Mouse (Mus musculus) heart, adult 18-20 months (tissue): Measurements from ENCODE around the gene Galm. TPM values are rescaled to one million over a fixed set of nuclear protein-coding genes. Genes with fewer than 3 reads are reported as not detected.
A peak's percentile ranks its signal among the peaks of the same experiment; 100 is the strongest.

Source experiments
- DNase-seq, 2 experiments: peaks; one replicate each; pipeline ENCODE4 v3.0.0; 2021 to 2022; ENCODE audit warnings: mixed read lengths in 1 of 2
- long read RNA-seq, 2 experiments: library from polyadenylated mRNA; stranded (forward); transcript quantifications; one replicate each; pipeline ENCODE4 v2.0.0; 2021
- total RNA-seq, 2 experiments: library from RNA; stranded (reverse); gene quantifications; 2 replicates each; pipeline ENCODE4 v1.2.3; 2021

Gene Galm
- total RNA-seq, result 10 to 100 TPM; 20.0 to 20.8 TPM
- long read RNA-seq, experiment 1, transcript Galm-201 (7 exons, 2,314 nt), result major isoform, 19 of 25 reads
- long read RNA-seq, experiment 1, partial matches to known transcripts, result 1 of 25 reads
- long read RNA-seq, experiment 1, other reads (novel, unspliced or antisense), result 5 of 25 reads
- long read RNA-seq, experiment 2, transcript Galm-201 (7 exons, 2,314 nt), result major isoform, 9 of 10 reads
- long read RNA-seq, experiment 2, partial matches to known transcripts, result 0 of 10 reads
- long read RNA-seq, experiment 2, other reads (novel, unspliced or antisense), result 1 of 10 reads

GRCm38 (mm10) chr17:80127331-80128251 is at the start of gene Galm:
Gene Galm (plus strand): TSS chr17:80127471.
- peak; percentile 81 to 89 for DNase-seq

GRCm38 (mm10) chr17:80078726-80079125 is 48.5 kb upstream of the Galm start:
- DNase-seq, result no peak

GRCm38 (mm10) chr17:80083223-80083622 is 44.0 kb upstream of the Galm start:
- DNase-seq, result no peak

GRCm38 (mm10) chr17:80084424-80084823 is 42.8 kb upstream of the Galm start:
- peak; percentile 5 to 12 for DNase-seq

GRCm38 (mm10) chr17:80086591-80086990 is 40.7 kb upstream of the Galm start:
- DNase-seq, result no peak

- no peak for DNase-seq
Measured at GRCm38 (mm10) chr17:80088168-80088567, 39.1 kb upstream of the Galm start.

GRCm38 (mm10) chr17:80090551-80090950 is 36.7 kb upstream of the Galm start:
- DNase-seq, result peak; percentile 15 to 39

DNA sequence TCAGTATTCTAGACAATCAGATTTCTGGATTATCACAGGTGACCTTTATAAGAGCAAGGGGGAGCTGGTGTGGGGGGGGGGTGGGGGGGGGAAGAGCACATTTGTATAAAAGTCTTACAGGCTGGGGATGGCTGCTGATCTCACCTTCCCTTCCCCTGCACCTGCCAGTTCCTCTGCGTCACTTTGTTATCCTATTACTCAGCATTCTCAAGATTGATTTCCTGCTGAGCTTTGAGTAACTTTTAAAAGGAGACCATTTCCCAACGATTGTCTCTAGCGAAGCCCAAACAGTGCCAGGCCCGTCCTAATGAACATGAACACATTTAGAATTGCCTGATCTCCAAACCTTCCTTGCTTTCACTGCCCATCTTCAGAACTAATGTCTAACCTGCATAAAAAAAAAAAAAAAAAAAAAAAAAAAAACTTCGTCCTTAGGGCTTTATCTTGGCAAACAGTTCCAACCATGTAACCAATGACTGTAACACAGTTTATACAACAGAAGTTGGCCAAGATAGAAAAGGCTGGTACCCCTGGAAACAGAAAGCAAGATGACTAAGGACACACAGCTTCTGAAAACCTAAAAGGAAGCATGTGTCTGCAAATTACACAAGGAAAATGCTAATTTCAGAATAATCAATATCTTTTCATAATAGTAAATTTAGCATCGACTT is 35.3 kb upstream of the Galm start:
- DNase-seq, result no peak

GRCm38 (mm10) chr17:80095254-80095899 is 31.9 kb upstream of the Galm start:
- DNase-seq, result no peak

GRCm38 (mm10) chr17:80096043-80096719 is 31.1 kb upstream of the Galm start:
- peak; percentile 47 to 55 for DNase-seq

DNA sequence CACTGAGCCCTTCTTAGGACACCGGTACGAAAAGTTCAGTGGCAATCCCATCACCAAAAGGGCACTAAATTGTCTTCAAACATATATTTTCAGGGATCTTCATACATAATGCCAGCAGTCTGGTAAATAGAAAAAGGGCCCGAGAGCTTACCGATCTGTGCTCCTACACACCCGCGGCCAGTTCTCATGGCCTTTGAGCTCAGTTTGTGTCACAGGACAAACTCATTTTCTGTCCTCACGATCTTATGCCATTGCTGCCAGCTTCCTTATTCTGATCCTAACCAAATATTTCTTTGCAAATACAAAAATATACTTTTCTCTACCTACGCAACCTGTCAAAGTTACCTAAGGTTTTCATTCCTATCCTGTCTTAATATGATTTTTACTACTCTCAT is 30.6 kb upstream of the Galm start:
- no peak for DNase-seq

- DNase-seq, result no peak
Measured at GRCm38 (mm10) chr17:80097221-80097620, 30.1 kb upstream of the Galm start.

DNA sequence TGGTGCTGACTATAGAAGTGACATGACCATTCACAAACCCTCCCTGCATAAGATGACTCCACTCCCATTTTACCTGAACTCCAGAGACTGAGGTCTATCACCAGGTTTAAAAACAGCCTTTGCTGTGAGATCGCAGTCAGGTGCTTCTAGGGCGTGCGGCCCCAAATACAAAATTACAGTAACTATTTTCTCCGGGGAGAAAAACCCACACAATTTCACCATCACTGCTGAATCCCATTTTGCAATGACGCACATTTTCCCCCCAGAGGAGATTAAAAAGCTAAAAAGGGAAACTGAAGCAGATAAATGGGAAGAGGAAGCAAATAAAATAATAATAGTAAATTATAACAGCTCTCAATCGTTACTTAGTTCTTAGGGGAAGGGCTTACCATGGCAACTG is 27.4 kb upstream of the Galm start:
- DNase-seq, result no peak

DNA sequence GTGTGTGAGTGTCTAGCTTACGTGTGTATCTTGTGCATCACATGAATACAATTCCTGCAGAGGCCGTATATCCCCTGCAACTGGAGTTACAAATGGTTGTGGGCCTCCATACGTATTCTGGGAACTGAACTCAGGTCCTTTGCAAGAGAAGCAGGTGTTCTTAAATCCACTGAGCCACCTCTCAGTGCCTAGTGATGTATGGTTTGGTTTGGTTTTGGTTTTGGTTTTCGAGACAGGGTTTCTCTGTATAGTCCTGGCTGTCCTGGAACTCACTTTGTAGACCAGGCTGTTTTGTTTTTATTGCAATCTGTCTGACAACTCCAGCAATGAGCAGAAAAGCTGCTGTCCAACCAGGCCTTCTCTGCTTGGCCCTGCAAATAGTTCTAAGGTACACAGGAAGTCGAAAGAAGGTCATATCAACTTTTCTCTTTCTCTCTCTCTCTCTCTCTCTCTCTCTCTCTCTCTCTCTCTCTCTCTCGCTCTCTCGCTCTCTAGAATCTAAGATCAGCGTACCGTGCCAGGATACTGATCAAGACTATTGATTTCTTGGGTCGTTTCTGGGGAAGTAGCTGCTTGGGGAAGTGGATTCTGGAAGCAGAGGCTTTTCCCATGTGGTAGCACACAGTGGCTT is 21.8 kb upstream of the Galm start:
- DNase-seq, result no peak

DNA sequence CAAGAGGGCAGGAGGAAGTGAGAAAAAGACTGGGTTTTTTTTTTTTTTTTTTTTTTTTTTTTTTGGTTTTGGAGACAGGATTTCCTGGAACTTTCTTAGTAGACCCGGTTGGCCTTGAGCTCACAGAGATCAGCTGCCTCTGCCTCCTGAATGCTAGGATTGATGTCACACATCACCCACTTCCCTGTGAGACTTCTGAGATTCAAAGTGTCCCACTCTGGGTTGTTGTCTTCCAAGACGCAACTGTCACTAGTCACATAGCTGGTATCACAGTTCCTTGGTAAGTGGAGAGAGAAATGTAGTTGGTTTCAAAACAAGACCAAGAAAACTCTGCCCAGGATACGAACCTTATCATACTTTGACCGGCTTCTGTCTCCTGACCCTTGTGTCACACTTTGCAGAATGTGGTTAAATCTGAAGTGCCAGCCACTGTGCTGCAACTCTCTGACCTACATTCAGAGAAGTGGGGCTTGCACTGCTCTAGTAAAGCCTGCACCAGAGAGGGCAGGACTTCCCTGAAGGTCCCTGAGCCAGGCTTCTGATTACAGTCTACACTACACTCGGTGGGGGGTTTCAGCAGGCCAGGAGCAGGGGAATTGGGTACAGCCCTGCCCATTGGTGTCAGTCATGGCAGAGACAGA is 14.5 kb upstream of the Galm start:
- DNase-seq, result peak in 1 of 2 experiments; percentile 14

DNA sequence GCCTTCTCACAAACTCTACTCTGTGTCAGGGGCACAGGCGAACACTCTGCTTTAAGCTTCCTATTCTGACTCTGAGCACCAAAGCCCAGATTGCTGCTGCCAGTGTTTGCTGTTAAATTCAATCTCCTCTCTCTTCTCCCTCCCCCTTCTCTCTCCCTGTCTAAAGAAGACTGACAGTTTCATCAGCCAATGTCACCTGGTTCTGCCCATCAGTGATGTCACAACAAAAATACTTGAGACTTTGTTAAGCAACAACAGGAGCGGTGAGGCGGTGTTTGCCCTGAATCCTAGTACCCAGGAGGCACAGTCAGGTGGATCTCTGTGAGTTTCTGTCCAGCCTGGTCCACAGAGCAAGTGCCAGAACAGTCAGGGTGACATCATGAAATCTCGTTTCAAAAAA is 13.8 kb upstream of the Galm start:
- DNase-seq, result no peak

- DNase-seq, result no peak
Measured at GRCm38 (mm10) chr17:80120396-80120795, 6.9 kb upstream of the Galm start.

DNA sequence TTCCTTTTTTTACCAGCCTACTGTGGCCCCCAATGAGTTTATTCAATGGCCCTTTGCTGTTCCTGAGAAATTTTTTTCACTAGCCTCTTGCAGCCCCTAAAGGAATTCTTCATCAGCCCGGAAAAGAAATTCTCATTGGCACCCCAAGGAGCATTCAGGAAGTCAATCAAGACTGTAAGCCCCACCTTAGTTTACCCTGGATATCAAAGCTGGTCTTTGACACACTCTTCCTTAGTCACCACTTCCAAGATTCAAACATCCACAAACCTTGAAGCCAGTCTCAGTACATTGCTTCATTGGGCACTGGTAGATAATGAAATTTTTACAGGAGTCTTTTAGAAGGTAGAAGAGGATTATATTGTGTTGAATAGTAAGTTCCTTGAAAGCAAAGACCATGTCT is 5.4 kb upstream of the Galm start:
- no peak for DNase-seq

DNA sequence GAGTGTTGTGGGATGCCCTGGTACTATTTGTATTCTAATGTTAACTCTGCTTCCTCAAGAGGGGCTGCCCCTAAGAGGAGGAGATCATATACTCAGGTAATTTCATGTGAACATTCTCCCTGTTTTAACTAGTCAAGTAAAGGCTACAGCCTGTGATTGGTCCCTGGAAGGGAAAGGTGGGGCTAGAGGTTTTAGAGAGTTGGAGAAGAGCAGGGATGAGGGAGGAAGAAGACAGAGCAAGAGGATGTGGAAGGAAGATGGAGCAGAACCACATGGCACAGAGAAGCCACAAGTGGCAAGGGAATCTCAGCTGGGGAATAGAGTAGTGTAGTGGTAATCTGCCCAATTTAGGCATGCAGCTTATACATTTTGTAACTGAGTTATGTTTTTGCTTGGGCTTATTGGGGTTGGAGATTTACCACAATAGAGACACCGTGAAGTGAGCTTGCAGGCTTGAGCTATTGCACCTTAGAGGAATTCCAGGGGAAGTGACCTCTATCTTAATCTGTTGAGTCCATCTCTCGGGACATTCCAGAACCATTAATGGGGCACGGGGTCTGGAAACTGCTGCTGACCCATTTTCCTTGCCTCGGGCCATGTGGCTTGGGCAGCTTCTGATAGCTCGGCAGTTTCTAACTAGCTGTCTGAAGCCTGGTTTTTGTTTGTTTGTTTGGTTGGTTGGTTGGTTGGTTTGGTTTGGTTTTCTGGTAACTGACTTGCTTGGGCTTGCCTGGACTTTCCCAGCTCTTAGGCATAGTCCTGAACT is 2.1 kb upstream of the Galm start:
- DNase-seq, result no peak

GRCm38 (mm10) chr17:80126166-80126565 is 1.1 kb upstream of the Galm start:
- DNase-seq, result no peak
